Mouse (Mus musculus) sigmoid colon, adult 10 weeks (tissue): ENCODE measurements around the gene Arvcf. TPM values are rescaled to one million over a fixed set of nuclear protein-coding genes. Genes with fewer than 3 reads are reported as not detected.

ENCODE experiments used
- polyA plus RNA-seq: library from polyadenylated mRNA; stranded (reverse); fragments of 350-450 nt; fragmentation: Illumina TruSeq; extraction: RNeasy Lipid Tissue Mini Kit (QIAGEN cat#74804); gene quantifications from one replicate; pipeline ENCODE4 v1.2.3, GENCODE M21; 2014; ENCODE audit warnings: low read depth, low replicate concordance

Gene Arvcf
- 0.28 TPM for polyA plus RNA-seq

DNA sequence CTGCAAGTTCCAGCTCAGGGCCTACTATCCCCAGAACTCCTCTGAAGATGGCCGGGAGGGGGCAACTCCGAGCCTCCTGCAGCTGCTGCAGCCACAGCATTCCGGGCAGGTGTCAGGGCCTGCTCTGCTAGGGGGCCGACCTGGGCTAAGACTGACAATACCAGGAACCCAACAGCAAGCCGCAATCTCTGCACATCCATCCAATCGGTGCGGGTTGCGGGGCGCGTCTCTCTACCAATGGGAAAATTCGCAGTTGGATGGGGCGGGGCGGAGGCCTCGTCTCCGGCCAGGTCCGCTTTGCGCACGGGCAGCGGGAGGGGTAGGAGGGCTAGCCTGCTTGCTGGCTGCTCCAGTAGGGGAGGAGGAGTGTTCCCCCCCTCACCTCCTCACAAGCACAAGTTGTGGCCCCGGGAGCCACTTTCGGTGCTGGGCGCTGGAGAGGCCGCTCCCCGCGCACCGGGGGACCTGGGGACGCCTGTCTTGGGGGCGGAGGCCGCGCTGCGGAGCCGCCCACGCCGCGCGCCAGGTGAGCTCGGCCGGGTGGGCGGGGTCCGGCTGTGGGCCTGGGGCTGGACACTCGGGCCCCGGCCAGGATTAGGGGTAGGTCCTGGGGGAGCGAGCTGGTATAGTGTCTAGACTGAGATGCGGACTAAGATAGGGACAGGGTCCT is at the start of gene Arvcf, which contains the start of gene Tango2:
Arvcf (plus strand) TSS at position 252 of the 670 bp plus-strand sequence.
Tango2 (minus strand) TSS at position 173 of the 670 bp plus-strand sequence.

DNA sequence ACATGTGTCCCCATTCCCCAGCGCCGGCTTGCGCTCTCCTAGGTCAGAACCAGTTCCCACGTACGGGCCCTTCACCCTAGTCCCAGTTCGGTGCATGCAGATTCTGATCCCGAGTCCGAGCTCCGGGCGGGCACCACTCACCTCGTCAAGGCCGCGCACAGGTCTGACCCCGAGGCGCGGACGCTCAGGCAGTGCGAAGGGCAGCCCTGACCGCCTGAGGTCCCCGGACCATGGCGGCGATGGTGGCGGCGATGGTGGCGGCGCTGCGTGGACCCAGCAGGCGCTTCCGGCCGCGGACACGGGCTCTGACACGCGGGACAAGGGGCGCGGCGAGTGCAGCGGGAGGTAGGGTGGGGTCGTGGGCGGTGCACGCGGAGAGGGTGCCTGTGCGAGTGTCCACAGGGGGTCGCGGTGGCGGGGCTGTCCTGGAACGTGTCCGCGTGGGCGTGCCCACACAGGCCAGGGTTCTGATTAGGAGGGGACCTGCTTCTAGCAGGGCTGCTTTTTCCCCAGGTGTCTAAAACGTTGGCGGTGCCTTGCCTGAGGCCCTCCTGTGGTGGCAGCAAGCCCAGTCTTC is 78.3 kb downstream of the Arvcf start, which contains the start of gene Txnrd2:
Txnrd2 (plus strand) TSS at position 170 of the 577 bp plus-strand sequence.

DNA sequence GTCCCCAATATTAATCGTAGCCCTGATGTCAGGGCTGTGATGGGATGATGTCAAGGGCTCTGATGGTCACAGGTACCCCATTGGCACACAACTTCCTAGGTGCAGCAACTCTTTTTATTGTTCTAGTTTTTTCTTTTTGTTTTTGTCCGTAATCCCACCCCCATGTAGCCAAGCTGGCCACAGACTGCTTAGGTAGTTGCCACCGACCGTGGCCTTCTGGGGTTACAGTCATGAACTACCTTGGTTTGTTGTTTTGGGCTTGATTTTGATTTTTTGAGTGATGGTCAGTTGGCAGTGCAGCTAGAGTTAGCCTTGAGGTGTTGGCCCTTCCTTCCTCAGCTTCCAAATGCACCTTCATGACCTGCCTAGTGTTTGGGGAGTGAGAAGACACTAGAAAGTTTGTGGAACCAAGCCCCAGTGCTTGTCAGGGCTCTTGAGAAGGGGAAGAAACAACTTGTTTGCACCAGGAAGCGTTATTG is 78.9 kb downstream of the Arvcf start, which contains the start of gene Comt:
Comt (minus strand) TSS at position 51 of the 479 bp plus-strand sequence.

Other genes with a start within 250 kb of the Arvcf start
- not detected for gene Rtn4r, start 220.5 kb upstream of the Arvcf start, polyA plus RNA-seq
- not detected for gene Ccdc188, start 130.3 kb upstream of the Arvcf start, polyA plus RNA-seq
- gene Zdhhc8, start 113.0 kb upstream of the Arvcf start, polyA plus RNA-seq = not detected
- 20.5 TPM for gene Trmt2a, start 99.5 kb upstream of the Arvcf start, polyA plus RNA-seq
- gene Ranbp1, start 99.5 kb upstream of the Arvcf start, polyA plus RNA-seq = 91.6 TPM
- gene Gm49776, start 89.9 kb upstream of the Arvcf start, polyA plus RNA-seq = not detected
- gene Dgcr8, start 58.9 kb upstream of the Arvcf start, polyA plus RNA-seq = 32.4 TPM
- 11.3 TPM for gene Tango2, start 79 bp upstream of the Arvcf start, polyA plus RNA-seq
- gene Txnrd2, start 78.2 kb downstream of the Arvcf start, polyA plus RNA-seq = 0.88 TPM
- gene Comt, start 78.7 kb downstream of the Arvcf start, polyA plus RNA-seq = 6.7 TPM
- gene Gnb1l, start 150.5 kb downstream of the Arvcf start, polyA plus RNA-seq = not detected
- gene Rtl10, start 150.7 kb downstream of the Arvcf start, polyA plus RNA-seq = not detected
- 0.35 TPM for gene Tbx1, start 242.5 kb downstream of the Arvcf start, polyA plus RNA-seq